Mouse (Mus musculus) C2C12 (cell line): Measurements from ENCODE around the gene Fam240a.

Experiments used
- CEBPB ChIP-seq: IDR thresholded peaks from one replicate; pipeline ENCODE4 v1.6.1; 2011; ENCODE audit warnings: low read depth, mild to moderate bottlenecking, control low read depth, moderate library complexity
- CTCF ChIP-seq: IDR thresholded peaks from one replicate; pipeline ENCODE4 v1.5.1; 2011; ENCODE audit not compliant: control insufficient read depth, insufficient read depth, insufficient read length
- FOSL1 ChIP-seq: IDR thresholded peaks from one replicate; pipeline ENCODE4 v1.8.0; 2011; ENCODE audit warnings: mild to moderate bottlenecking, low read length; ENCODE audit not compliant: poor library complexity, insufficient read depth, severe bottlenecking
- MAX ChIP-seq: IDR thresholded peaks from one replicate; pipeline ENCODE4 v1.6.1; 2011; ENCODE audit warnings: mild to moderate bottlenecking, control low read depth
- MYOD1 ChIP-seq: IDR thresholded peaks from one replicate; pipeline ENCODE4 v1.6.1; 2011; ENCODE audit warnings: low read depth; ENCODE audit not compliant: control insufficient read depth, insufficient read length
- MYOG ChIP-seq: IDR thresholded peaks from one replicate; pipeline ENCODE4 v1.6.1; 2011; ENCODE audit not compliant: control insufficient read depth, insufficient read length; ENCODE audit errors: extremely low read depth
- USF1 ChIP-seq: IDR thresholded peaks from one replicate; pipeline ENCODE4 v1.6.1; 2011; ENCODE audit warnings: low read depth, mild to moderate bottlenecking, control low read depth, moderate library complexity

DNA sequence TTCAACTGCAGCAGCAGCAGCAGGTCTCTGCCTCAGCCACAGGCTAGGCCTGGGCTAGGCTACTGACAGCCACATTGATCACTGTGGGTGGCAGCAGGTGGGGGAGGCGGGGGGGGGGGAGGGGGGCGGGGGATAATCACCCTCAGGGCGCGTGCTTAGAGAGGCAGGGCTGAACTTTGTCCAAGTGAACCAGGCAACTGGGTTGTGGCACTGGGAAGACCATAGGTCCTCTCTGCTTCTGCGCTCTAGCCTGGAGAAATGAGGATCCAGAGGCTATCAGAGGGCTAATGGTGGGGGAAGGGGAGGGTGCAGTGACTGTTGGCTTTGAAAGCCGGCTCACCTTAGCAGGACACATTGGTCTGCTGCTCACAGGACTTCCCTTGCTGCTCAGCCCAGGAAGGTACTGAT, 41.4 kb downstream of the Fam240a start:
- no peak for TF ChIP-seq CTCF
- TF ChIP-seq USF1: no peak
- no peak for TF ChIP-seq MYOD1
- no peak for TF ChIP-seq MAX
- TF ChIP-seq CEBPB: no peak
- no peak for TF ChIP-seq FOSL1
- no peak for TF ChIP-seq MYOG
